Mouse (Mus musculus) NIH3T3 (cell line): ENCODE results near the gene Lrrc4c.

Experiments used
- DNase-seq: peaks from one replicate; pipeline ENCODE4 v3.0.0-alpha.2; 2012; ENCODE audit warnings: low read depth

Gene Lrrc4c

DNA sequence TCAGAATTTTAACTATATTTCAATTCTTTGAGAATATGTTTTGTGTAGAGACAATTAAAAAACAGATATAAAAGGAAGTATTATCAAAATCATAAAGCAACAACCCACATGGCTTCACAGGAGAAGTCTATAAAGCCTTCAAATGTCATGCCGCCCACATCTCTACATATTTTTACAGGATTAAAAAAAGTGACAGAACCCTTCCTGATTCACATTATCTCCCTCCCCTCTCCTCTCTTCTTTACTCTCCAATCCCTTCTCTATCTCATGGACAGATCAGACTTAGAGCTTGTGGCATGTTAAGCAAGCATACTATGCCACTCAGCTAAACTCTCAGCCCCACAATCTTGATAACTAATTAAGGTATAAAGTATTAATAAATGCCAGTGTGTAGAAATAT is 535.8 kb downstream of the Lrrc4c start:
- DNase-seq: no peak

GRCm38 (mm10) chr2:96876062-96876461 is 558.1 kb downstream of the Lrrc4c start:
- DNase-seq: no peak

DNA sequence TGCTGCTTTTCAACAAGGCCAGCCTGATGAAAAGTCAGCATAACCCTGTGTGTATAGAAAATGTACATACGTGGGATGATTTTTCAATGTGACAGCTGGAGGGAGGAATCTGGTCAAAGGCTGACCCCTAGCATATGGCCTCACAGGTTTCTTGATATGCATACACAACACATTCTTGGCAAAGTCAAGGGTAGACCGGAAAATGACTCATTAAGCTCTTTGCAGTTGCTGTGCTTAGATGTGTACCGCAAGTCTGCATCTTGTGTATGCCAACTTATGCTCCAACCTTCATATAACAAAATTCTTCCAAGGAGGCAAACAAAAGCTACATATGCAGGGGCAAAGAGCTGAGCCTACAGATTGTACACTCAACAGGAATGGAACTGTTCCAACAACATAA is 631.6 kb downstream of the Lrrc4c start:
- no peak for DNase-seq

DNA sequence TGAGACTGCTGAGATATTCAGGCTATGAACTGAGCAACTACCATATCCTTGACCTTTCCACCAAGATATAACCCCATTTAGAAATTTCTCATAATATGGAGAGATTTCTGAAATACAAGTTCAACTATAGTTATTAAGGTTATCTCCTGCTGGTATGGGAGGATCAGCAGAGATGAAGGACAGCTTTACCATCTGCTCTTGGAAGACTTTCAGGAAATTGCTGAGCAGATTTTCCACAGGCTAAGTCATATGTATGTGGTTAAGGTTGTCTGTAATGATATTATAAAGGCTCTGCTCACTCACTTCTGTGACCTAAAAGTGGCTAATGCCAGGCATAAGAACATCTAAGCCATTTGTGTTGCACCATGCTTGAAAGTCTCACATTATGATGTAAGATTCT is 681.6 kb downstream of the Lrrc4c start:
- no peak for DNase-seq

- DNase-seq: no peak
Observed at GRCm38 (mm10) chr2:97018319-97018718, 700.4 kb downstream of the Lrrc4c start.

DNA sequence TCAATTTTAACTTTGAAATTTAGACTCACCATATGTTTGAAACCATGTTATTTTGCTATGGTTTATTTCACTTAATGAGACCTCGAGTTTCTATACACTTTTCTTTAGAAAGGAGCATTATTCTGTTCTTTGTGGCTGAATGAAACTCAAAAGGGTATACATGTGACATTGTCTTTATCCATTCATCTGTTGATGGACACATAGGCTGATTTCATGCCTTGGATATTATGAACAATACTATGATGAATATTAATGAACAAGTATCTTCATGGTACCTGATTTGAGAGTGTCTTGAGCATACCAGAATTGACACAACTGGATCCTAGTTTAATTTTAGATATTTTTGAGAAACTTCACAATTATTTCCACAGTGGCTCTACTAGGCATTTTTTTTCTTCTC is 709.0 kb downstream of the Lrrc4c start:
- DNase-seq: no peak

GRCm38 (mm10) chr2:97027585-97027984 is 709.6 kb downstream of the Lrrc4c start:
- DNase-seq: no peak

DNA sequence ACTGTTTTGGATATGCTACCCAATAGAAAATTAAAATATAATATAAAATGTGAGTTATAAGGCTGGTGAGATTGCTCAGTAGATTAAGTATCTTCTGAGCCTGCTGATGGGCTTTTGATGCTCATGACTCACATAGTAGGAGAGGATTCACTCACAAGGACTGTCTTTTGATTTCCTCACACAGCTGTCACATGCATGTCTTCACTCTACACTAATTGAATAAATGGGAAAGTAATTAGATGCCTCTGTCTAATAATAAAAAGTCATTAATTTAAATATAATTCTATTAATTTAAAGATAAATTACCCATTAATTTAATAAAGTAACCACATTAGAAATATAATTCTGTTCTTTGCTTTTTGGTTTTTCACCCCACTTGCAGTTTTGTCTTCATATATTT is 718.4 kb downstream of the Lrrc4c start:
- no peak for DNase-seq

GRCm38 (mm10) chr2:97037024-97037814 is 719.2 kb downstream of the Lrrc4c start:
- no peak for DNase-seq

- no peak for DNase-seq
Observed at GRCm38 (mm10) chr2:97044016-97044415, 726.0 kb downstream of the Lrrc4c start.

DNA sequence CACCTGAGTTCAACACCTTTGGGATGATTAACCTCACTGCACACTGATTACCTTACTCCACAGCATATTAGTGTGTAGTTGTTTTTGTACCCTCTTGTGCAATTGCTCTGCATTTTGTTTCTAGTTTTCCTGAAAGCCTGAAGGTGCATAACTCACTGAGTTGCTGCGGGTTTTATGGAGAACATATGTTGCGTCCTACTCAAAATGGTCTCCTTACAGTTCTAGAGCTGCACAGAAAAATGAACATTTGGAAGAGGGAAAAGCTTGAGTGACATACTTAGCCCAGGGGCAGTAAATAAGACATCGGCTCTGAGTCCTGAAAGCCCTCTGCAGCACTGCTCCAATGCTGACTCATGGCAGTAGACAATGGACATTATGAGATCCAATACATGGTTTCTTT is 727.7 kb downstream of the Lrrc4c start:
- no peak for DNase-seq

GRCm38 (mm10) chr2:97080156-97080555 is 762.2 kb downstream of the Lrrc4c start:
- DNase-seq: no peak

- no peak for DNase-seq
Observed at GRCm38 (mm10) chr2:97097965-97098364, 780.0 kb downstream of the Lrrc4c start.

GRCm38 (mm10) chr2:97103398-97104162 is 785.6 kb downstream of the Lrrc4c start:
- DNase-seq: no peak

DNA sequence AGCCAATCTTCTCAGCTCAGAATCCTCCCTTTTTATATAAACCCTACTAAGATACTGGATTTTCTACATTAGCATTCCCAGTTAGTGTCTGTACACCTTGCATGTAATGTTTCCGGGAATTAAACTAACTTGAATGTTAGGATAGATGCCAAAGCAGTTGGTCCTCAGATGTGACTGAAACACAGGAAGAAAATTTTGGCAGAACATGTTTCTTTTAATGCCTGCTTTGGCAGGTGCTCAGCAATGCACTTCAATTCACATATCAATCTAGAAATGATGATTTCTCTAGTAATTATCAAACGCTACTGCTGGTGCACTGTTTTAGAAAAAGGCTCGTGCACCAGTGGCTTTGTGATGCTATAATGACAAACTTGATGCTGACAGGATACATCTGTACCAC is 806.3 kb downstream of the Lrrc4c start:
- DNase-seq: no peak

GRCm38 (mm10) chr2:97138454-97138853 is 820.5 kb downstream of the Lrrc4c start:
- no peak for DNase-seq

DNA sequence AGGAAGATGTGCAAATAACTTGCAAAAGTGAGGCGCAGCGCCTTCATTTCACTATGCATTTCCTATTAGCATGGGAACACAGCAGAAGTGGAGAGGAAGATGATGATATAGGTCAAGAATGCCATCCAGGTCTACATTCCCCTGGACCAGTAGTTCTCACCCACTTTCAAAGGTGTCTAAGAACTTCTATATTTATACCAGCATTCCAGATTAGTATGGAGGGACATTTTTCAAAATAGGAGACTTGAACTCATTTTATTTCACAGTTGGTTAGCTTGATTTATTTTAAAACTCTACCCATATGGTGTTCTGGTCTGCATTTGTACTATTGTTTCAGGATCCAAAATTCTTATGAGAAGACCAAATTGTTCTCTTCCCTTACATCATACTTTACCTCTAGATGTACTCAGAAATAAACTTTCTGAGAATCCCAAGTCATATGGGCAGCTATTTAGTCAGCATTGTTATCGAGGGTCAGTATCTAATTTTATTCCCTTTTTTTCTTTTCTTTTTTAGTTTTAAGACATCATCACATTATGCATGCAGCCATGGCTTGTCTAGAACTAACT is 833.7 kb downstream of the Lrrc4c start:
- DNase-seq: no peak

DNA sequence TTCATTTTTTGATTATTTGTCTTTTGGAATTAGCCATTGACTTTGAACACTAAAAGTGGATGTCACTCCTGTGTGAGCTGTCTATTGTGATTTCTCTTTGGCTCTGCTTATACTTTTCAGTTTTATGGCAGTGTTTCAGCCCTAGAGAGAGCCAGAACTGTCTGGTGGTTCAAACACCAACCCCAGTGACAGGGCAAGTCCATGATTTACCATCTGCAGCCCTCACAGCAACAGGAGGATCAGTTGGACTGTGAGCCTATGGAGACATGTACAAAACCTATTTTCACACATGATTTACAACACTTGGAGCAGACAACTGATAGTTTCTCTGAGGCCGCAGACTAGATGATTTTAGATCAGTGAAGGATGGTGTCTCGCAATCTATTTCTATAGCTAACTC is 847.8 kb downstream of the Lrrc4c start:
- DNase-seq: no peak

DNA sequence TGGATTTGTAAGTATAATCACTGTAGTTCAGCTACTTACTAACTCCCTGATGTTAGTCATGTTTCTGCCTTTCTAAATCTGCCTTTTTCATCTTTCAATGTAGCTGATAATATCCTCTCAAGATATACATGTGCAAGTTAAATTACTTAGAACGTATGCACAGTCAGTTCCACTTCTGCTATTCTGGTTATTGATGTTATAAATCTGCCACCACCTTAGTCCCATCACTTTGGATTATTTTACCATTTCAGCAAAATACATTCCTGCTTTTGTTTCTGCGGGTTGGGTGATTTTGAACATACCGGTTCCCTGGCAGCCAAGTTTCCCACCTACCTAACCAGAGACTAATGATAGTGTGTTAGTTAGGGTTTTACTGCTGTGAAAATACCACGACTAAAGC is 860.4 kb downstream of the Lrrc4c start:
- DNase-seq: no peak

GRCm38 (mm10) chr2:97196968-97197606 is 879.1 kb downstream of the Lrrc4c start:
- no peak for DNase-seq

- DNase-seq: no peak
Observed at GRCm38 (mm10) chr2:97232966-97233365, 915.0 kb downstream of the Lrrc4c start.

DNA sequence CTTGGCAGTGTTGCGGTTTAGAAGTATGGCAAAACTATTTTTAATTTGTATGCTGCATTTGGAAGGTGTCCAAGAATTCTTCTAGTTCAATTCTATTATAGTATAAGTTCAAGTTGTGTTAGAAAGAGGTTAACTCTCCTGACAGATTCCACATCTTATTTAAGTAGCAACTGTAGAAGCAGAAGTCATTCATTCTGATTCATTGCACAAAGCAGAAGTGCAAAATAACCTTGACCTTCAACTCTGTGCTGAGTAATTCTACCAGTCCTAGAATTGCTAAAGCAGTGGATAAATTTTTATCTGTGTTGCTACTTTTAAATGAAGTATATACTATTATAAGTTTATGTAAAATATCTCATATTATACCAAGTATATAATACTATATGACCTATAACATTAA is 916.1 kb downstream of the Lrrc4c start:
- no peak for DNase-seq

DNA sequence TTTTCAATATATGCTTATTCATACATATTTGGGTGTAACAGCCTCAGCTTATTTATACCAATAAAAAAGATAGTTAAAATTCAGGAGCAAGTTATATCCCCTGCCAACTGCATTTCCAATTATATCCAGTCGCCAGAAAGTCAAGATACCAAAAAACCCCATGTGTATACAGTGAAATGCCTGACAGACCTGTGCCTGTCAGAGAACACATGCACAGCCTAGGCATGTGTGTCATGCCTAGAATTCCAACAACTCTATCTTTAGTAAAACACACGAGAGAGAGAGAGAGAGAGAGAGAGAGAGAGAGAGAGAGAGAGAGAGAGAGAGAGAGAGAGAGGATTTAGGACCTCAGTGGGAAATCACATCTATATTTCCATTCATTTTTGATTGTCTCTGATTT is 956.7 kb downstream of the Lrrc4c start:
- DNase-seq: no peak
